Mouse (Mus musculus) thymus, adult 2 months (tissue): Measurements from ENCODE around the gene Scyl2. TPM values are rescaled to one million over a fixed set of nuclear protein-coding genes. Genes with fewer than 3 reads are reported as not detected.

Experiments used
- DNase-seq: peaks from one replicate; pipeline ENCODE4 v3.0.0; 2021
- H3K27ac ChIP-seq: fragments of 200-500 bp; 2 replicates; pipeline ENCODE4 v1.5.1; 2012; ENCODE audit warnings: low read length, control low read depth; ENCODE audit not compliant: control insufficient read depth, insufficient read depth
- H3K27me3 ChIP-seq: fragments of 200-500 bp; 2 replicates; pipeline ENCODE4 v1.6.1; 2012; ENCODE audit warnings: mild to moderate bottlenecking, low read length, moderate library complexity, mixed read lengths; ENCODE audit not compliant: control insufficient read depth, insufficient read depth
- H3K36me3 ChIP-seq: fragments of 200-500 bp; 2 replicates; pipeline ENCODE4 v1.6.1; 2012; ENCODE audit warnings: mild to moderate bottlenecking, low read length, moderate library complexity; ENCODE audit not compliant: control insufficient read depth, insufficient read depth
- H3K4me1 ChIP-seq: fragments of 200-500 bp; replicated peaks from 2 replicates; pipeline ENCODE4 v1.6.1; 2012; ENCODE audit warnings: low read length; ENCODE audit not compliant: control insufficient read depth, insufficient read depth
- H3K4me3 ChIP-seq: fragments of 200-500 bp; 2 replicates; pipeline ENCODE4 v1.5.1; 2012; ENCODE audit warnings: mild to moderate bottlenecking, low read length, control low read depth, moderate library complexity; ENCODE audit not compliant: control insufficient read depth, insufficient read depth
- CTCF ChIP-seq: fragments of 200-500 bp; IDR thresholded peaks from 2 replicates; pipeline ENCODE4 v1.5.1; 2012; ENCODE audit warnings: mild to moderate bottlenecking, control low read depth, low read length, moderate library complexity, borderline replicate concordance; ENCODE audit not compliant: control insufficient read depth, poor library complexity, insufficient read depth; ENCODE audit errors: extremely low read depth
- POLR2A ChIP-seq: fragments of 200-500 bp; IDR thresholded peaks from 2 replicates; pipeline ENCODE4 v1.6.1; 2012; ENCODE audit warnings: mild to moderate bottlenecking, low read length, control low read depth, moderate library complexity; ENCODE audit not compliant: control insufficient read depth, poor library complexity, insufficient read depth; ENCODE audit errors: extremely low read depth
- WGBS: fragments of 180-500 bp; shearing (Covaris S2); methylation state at CpG from one replicate; pipeline ENCODE4 v1.1.7; 2018; 5-methylcytosine and 5-hydroxymethylcytosine counted together
- polyA plus RNA-seq: library from polyadenylated mRNA; depleted of rRNA; stranded (reverse); fragments of >200 nt; gene quantifications from 2 replicates; pipeline ENCODE4 v1.2.3, GENCODE M21; 2012

Gene Scyl2
- polyA plus RNA-seq, 1 experiment, result 23.1 TPM

GRCm38 (mm10) chr10:89624196-89624595 lies 61.9 kb downstream of the Scyl2 start:
- Histone ChIP-seq H3K36me3 (no peaks in the 10 kb centered on the region), H3K27ac (no peak overlapping the region)

GRCm38 (mm10) chr10:89621129-89621528 lies 65.0 kb downstream of the Scyl2 start, which contains the start of gene Slc17a8:
Gene Slc17a8, minus strand, starts transcription at chr10:89621253.
- WGBS, result 37% methylated on average over 7 of the region's 7 CpGs
- H3K4me3 ChIP-seq, result no peak within 1 kb of the TSS

More at GRCm38 (mm10) chr10:89624196-89624595, 61.9 kb downstream of the Scyl2 start:
- 99% methylated on average over 2 of the region's 2 CpGs for WGBS
- Histone ChIP-seq H3K4me1 (peaks cover 10% of the 10 kb centered on the region), H3K4me3 (no peak overlapping the region), H3K27me3 (no peaks in the 10 kb centered on the region)
- DNase-seq, result no peak
- TF ChIP-seq CTCF, result no peak
- no peak for TF ChIP-seq POLR2A

GRCm38 (mm10) chr10:89599311-89599710 lies 86.8 kb downstream of the Scyl2 start:
- Histone ChIP-seq H3K27me3 (no peaks in the 10 kb centered on the region), H3K4me1 (no peaks in the 10 kb centered on the region), H3K4me3 (no peak overlapping the region), H3K27ac (no peak overlapping the region), H3K36me3 (no peaks in the 10 kb centered on the region)
- TF ChIP-seq POLR2A, result no peak
- no peak for DNase-seq
- WGBS, result 76% methylated on average over 5 of the region's 5 CpGs

More at GRCm38 (mm10) chr10:89621129-89621528, 65.0 kb downstream of the Scyl2 start, which contains the start of gene Slc17a8:
- H3K27ac ChIP-seq, result no peak within 1 kb of the TSS
- peaks cover 12% of the 10 kb centered on the region for H3K4me1 ChIP-seq
- peak; percentile 55 for DNase-seq
- no peaks in the 10 kb centered on the region for H3K27me3 ChIP-seq
- no peaks in the 10 kb centered on the region for H3K36me3 ChIP-seq
- TF ChIP-seq CTCF (no peak), POLR2A (no peak)

GRCm38 (mm10) chr10:89597275-89597674 lies 88.8 kb downstream of the Scyl2 start:
- DNase-seq, result no peak
- H3K27ac ChIP-seq, result no peak overlapping the region
- no peaks in the 10 kb centered on the region for H3K36me3 ChIP-seq
- no peak overlapping the region for H3K4me3 ChIP-seq
- H3K4me1 ChIP-seq, result no peaks in the 10 kb centered on the region
- H3K27me3 ChIP-seq, result no peaks in the 10 kb centered on the region
- WGBS, result 9% methylated on average over 4 of the region's 4 CpGs
- TF ChIP-seq CTCF, result no peak
- TF ChIP-seq POLR2A, result no peak

GRCm38 (mm10) chr10:89595935-89596334 lies 90.2 kb downstream of the Scyl2 start:
- 94% methylated on average over 5 of the region's 5 CpGs for WGBS
- H3K4me1 ChIP-seq, result no peaks in the 10 kb centered on the region

GRCm38 (mm10) chr10:89595514-89595913 lies 90.6 kb downstream of the Scyl2 start:
- H3K27ac ChIP-seq, result no peak overlapping the region
- no peaks in the 10 kb centered on the region for H3K36me3 ChIP-seq
- 87% methylated on average over 1 of the region's 1 CpGs for WGBS
- H3K27me3 ChIP-seq, result no peaks in the 10 kb centered on the region
- TF ChIP-seq CTCF, result no peak
- no peak for TF ChIP-seq POLR2A
- H3K4me1 ChIP-seq, result no peaks in the 10 kb centered on the region
- no peak overlapping the region for H3K4me3 ChIP-seq
- no peak for DNase-seq

More at GRCm38 (mm10) chr10:89595935-89596334, 90.2 kb downstream of the Scyl2 start:
- Histone ChIP-seq H3K36me3 (no peaks in the 10 kb centered on the region), H3K27ac (no peak overlapping the region), H3K27me3 (no peaks in the 10 kb centered on the region), H3K4me3 (no peak overlapping the region)
- no peak for DNase-seq
- TF ChIP-seq CTCF, result no peak
- no peak for TF ChIP-seq POLR2A

GRCm38 (mm10) chr10:89594309-89594708 lies 91.8 kb downstream of the Scyl2 start:
- no peak overlapping the region for H3K27ac ChIP-seq
- WGBS, result 89% methylated on average over 4 of the region's 4 CpGs
- no peak for TF ChIP-seq CTCF
- TF ChIP-seq POLR2A, result no peak

More at GRCm38 (mm10) chr10:89594309-89594708, 91.8 kb downstream of the Scyl2 start:
- Histone ChIP-seq H3K27me3 (no peaks in the 10 kb centered on the region), H3K4me3 (no peak overlapping the region), H3K36me3 (no peaks in the 10 kb centered on the region), H3K4me1 (no peaks in the 10 kb centered on the region)
- no peak for DNase-seq
